Mouse (Mus musculus): Measurements from ENCODE around the gene Gm20219. TPM values are rescaled to one million over a fixed set of nuclear protein-coding genes. Genes with fewer than 3 reads are reported as not detected.

Gene Gm20219
- total and polyA plus RNA-seq, 3 experiments = 0.62 to 3.1 TPM; not detected in 1

GRCm38 (mm10) chr17:56561866-56562265, 7.7 kb upstream of the Gm20219 start:
- Histone ChIP-seq H3K79me2 (ENCODE audit: control insufficient read depth, insufficient read depth, low read length, poor library complexity) (no peaks in the 10 kb centered on the region), H3K4me3 (ENCODE audit: control insufficient read depth in 1 of 2, insufficient read depth in 1 of 2, low read depth in 2 of 2, low read length in 2 of 2) (no peak overlapping the region), H3K36me3 (ENCODE audit: control insufficient read depth in 1 of 2, insufficient read depth in 2 of 2, low read length in 2 of 2) (peaks cover 0 to 13% of the 10 kb centered on the region in 2 experiments; a peak in 1 of 4 replicates), H3K4me1 (ENCODE audit: control insufficient read depth in 1 of 2, insufficient read depth in 2 of 2, low read length in 2 of 2) (no peaks in the 10 kb centered on the region), H3K9me3 (replicated peaks; ENCODE audit: insufficient read depth, low read length) (no peaks in the 10 kb centered on the region), H3K27me3 (ENCODE audit: control insufficient read depth in 1 of 2, insufficient read depth in 2 of 2, low read length in 2 of 2) (no peaks in the 10 kb centered on the region), H3K9ac (ENCODE audit: control insufficient read depth, low read depth, low read length, poor library complexity, severe bottlenecking) (no peak overlapping the region), H3K27ac (ENCODE audit: control insufficient read depth, low read depth, low read length) (no peak overlapping the region)
- no peak for TF ChIP-seq HCFC1 (IDR thresholded peaks at IDR 0.05; ENCODE audit: low read depth, low read length)
- TF ChIP-seq POLR2AphosphoS5 (IDR thresholded peaks at IDR 0.05; ENCODE audit: borderline replicate concordance, low read depth, low read length) = peak; percentile 26; the same call in 1 of the 2 replicates
- TF ChIP-seq ZC3H11A (IDR thresholded peaks at IDR 0.05; ENCODE audit: low read depth, low read length) = no peak
- no peak for TF ChIP-seq MAFK (IDR thresholded peaks at IDR 0.05; ENCODE audit: borderline replicate concordance, low read depth, low read length)
- peak in 1 of 2 experiments; percentile 23; a peak in 1 of 4 replicates for TF ChIP-seq POLR2A (IDR thresholded peaks at IDR 0.05; ENCODE audit: control insufficient read depth in 1 of 2, insufficient read depth in 1 of 2, low read depth in 1 of 2, low read length in 2 of 2, poor library complexity in 1 of 2)
- no peak for TF ChIP-seq MEF2A (IDR thresholded peaks at IDR 0.05; ENCODE audit: extremely low read depth, insufficient replicate concordance, low read depth, low read length, poor library complexity, severe bottlenecking)
- no peak for TF ChIP-seq NRF1 (IDR thresholded peaks at IDR 0.05; ENCODE audit: insufficient read depth, low read depth, low read length, poor library complexity, severe bottlenecking)
- DNase-seq (ENCODE audit: low read depth, low spot score) = no peak

DNA sequence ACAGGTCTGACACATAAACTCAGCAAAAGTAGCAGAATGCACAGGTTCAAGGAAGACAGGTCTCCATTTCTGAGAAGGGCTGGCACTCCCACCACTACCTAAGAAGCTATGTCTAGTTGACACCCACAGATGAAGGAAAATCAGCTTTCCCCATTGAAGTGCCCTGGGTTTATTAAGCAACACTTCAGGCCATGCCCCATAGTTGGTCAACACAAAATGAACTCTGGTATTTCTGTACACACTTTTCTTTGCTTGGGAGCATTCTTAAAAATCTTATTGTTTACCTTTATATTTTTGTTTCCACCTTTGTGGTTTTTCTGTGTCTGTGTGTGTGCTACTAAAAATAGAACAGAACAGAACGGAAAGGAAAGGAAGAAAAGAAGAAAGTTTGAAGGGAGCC, 5.9 kb upstream of the Gm20219 start:
- Histone ChIP-seq H3K79me2 (ENCODE audit: control insufficient read depth, insufficient read depth, low read length, poor library complexity) (no peaks in the 10 kb centered on the region), H3K4me1 (ENCODE audit: control insufficient read depth in 1 of 2, insufficient read depth in 2 of 2, low read length in 2 of 2) (no peaks in the 10 kb centered on the region), H3K36me3 (ENCODE audit: control insufficient read depth in 1 of 2, insufficient read depth in 2 of 2, low read length in 2 of 2) (peaks cover 0 to 13% of the 10 kb centered on the region in 2 experiments; a peak in 1 of 4 replicates), H3K4me3 (ENCODE audit: control insufficient read depth in 1 of 2, insufficient read depth in 1 of 2, low read depth in 2 of 2, low read length in 2 of 2) (no peak overlapping the region), H3K9ac (ENCODE audit: control insufficient read depth, low read depth, low read length, poor library complexity, severe bottlenecking) (no peak overlapping the region), H3K9me3 (replicated peaks; ENCODE audit: insufficient read depth, low read length) (no peaks in the 10 kb centered on the region), H3K27ac (ENCODE audit: control insufficient read depth, low read depth, low read length) (no peak overlapping the region), H3K27me3 (ENCODE audit: control insufficient read depth in 1 of 2, insufficient read depth in 2 of 2, low read length in 2 of 2) (no peaks in the 10 kb centered on the region)
- no peak for TF ChIP-seq RCOR1 (IDR thresholded peaks at IDR 0.05; ENCODE audit: low read depth, low read length)
- 0 out of 4 replicates have a peak, but pooled peaks of 1 of the 2 experiments have one; percentile 20 for TF ChIP-seq POLR2A (IDR thresholded peaks at IDR 0.05; ENCODE audit: control insufficient read depth in 1 of 2, insufficient read depth in 1 of 2, low read depth in 1 of 2, low read length in 2 of 2, poor library complexity in 1 of 2)
- DNase-seq (ENCODE audit: low read depth, low spot score) = no peak

DNA sequence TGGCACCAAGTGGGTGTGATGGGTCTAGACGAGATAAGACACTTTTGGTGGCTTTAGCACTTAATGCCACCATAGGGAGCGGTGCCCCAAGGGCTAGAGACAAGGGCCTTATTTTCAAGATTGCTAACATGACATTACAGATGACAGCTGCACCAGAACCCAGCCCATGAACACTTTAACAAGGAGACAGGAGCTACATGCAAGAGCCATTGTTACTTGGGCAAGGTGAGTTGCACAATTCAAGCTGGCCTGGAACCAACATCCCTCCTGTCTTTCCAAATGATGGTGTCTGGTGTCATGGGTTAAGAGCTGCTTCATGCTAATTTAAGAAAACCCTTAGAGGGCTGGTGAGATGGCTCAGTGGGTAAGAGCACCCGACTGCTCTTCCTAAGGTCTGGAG, 5.2 kb upstream of the Gm20219 start:
- Histone ChIP-seq H3K27me3 (ENCODE audit: control insufficient read depth in 1 of 2, insufficient read depth in 2 of 2, low read length in 2 of 2) (no peaks in the 10 kb centered on the region), H3K79me2 (ENCODE audit: control insufficient read depth, insufficient read depth, low read length, poor library complexity) (no peaks in the 10 kb centered on the region), H3K9ac (ENCODE audit: control insufficient read depth, low read depth, low read length, poor library complexity, severe bottlenecking) (no peak overlapping the region), H3K4me3 (ENCODE audit: control insufficient read depth in 1 of 2, insufficient read depth in 1 of 2, low read depth in 2 of 2, low read length in 2 of 2) (no peak overlapping the region), H3K4me1 (ENCODE audit: control insufficient read depth in 1 of 2, insufficient read depth in 2 of 2, low read length in 2 of 2) (no peaks in the 10 kb centered on the region), H3K9me3 (replicated peaks; ENCODE audit: insufficient read depth, low read length) (no peaks in the 10 kb centered on the region), H3K27ac (ENCODE audit: control insufficient read depth, low read depth, low read length) (no peak overlapping the region), H3K36me3 (ENCODE audit: control insufficient read depth in 1 of 2, insufficient read depth in 2 of 2, low read length in 2 of 2) (peaks cover 0 to 11% of the 10 kb centered on the region in 2 experiments; a peak in 1 of 4 replicates)
- no peak for TF ChIP-seq EP300 (IDR thresholded peaks at IDR 0.05; ENCODE audit: low read depth in 1 of 2, low read length in 2 of 2)
- TF ChIP-seq TAL1 (IDR thresholded peaks at IDR 0.05; ENCODE audit: low read length) = no peak
- TF ChIP-seq CTCF (IDR thresholded peaks at IDR 0.05 in 2 of 3, conservative IDR thresholded peaks at IDR 0.05 in 1 of 3; ENCODE audit: control insufficient read depth in 1 of 3, insufficient read depth in 1 of 3, low read depth in 2 of 3, low read length in 3 of 3, poor library complexity in 1 of 3, severe bottlenecking in 1 of 3) = no peak
- no peak for TF ChIP-seq POLR2A (IDR thresholded peaks at IDR 0.05; ENCODE audit: control insufficient read depth in 1 of 2, insufficient read depth in 1 of 2, low read depth in 1 of 2, low read length in 2 of 2, poor library complexity in 1 of 2)
- DNase-seq (ENCODE audit: low read depth, low spot score) = peak; percentile 28

All from MEL (cell line).